ENCODE assay signal across 8 mouse cellular contexts in genomic region chr2:94158520-94158884, GRCm38 (mm10). TPM values are rescaled to one million over a fixed set of nuclear protein-coding genes. Genes with fewer than 3 reads are reported as not detected.
DNase-seq lines count a peak whose midpoint lies in the region; ATAC-seq and TF ChIP-seq lines count a peak whose summit lies in the region.

No protein-coding gene starts in this region.

- peak overlapping the region; percentile 53 for H3K9ac ChIP-seq in heart, embryonic 14.5 days (ENCODE audit: low read length)
- peak overlapping the region; percentile 49; the same call in 1 of the 2 replicates for H3K9ac ChIP-seq in ES-E14 (ENCODE audit: insufficient read depth, low read depth, low read length, poor library complexity, severe bottlenecking)
- 0 out of 2 replicates have a peak overlapping the region, but pooled peaks have one; percentile 9 for H3K9ac ChIP-seq in forebrain, embryonic 14.5 days (ENCODE audit: low read length)
- H3K9ac ChIP-seq in liver, embryonic 15.5 days = no peak overlapping the region

- H3K36me3 ChIP-seq in heart, embryonic 14.5 days (ENCODE audit: control insufficient read depth, insufficient read depth, low read length) = no peaks in the 10 kb centered on the region
- no peaks in the 10 kb centered on the region; the same call in 1 of the 2 replicates for H3K36me3 ChIP-seq in ES-E14 (ENCODE audit: control insufficient read depth, insufficient read depth, low read length, poor library complexity, severe bottlenecking)
- H3K36me3 ChIP-seq in forebrain, embryonic 14.5 days (ENCODE audit: control insufficient read depth, insufficient read depth, low read length) = no peaks in the 10 kb centered on the region
- no peaks in the 10 kb centered on the region for H3K36me3 ChIP-seq in liver, embryonic 15.5 days (replicated peaks)

- peak overlapping the region; percentile 38 to 55; a peak in 3 of 4 replicates for H3K4me3 ChIP-seq in heart, embryonic 14.5 days (ENCODE audit: control insufficient read depth in 1 of 2, insufficient read depth in 1 of 2, low read depth in 1 of 2, low read length in 2 of 2)
- H3K4me3 ChIP-seq in ES-E14 (ENCODE audit: insufficient read depth in 1 of 2, low read depth in 1 of 2, low read length in 2 of 2, poor library complexity in 1 of 2, severe bottlenecking in 1 of 2) = peak overlapping the region; percentile 58 to 98
- peak overlapping the region; percentile 35 for H3K4me3 ChIP-seq in forebrain, embryonic 14.5 days (ENCODE audit: low read depth, low read length)
- H3K4me3 ChIP-seq in liver, embryonic 15.5 days (replicated peaks) = peak overlapping the region; percentile 73

- no peak for DNase-seq in heart, adult 11 months
- DNase-seq in ES-E14 (ENCODE audit: low read depth, low spot score) = no peak
- no peak for DNase-seq in forebrain, embryonic 14.5 days (ENCODE audit: low spot score)
- no peak for DNase-seq in ovary, postnatal 36 days (ENCODE audit: low spot score)
- no peak for DNase-seq in adrenal gland, postnatal 14 days
- DNase-seq in layer of hippocampus, adult 11-12 months (ENCODE audit: low spot score) = no peak

- in situ Hi-C loops in ES-E14 (cut with MboI; ENCODE audit: low sequenced_read_pairs in 2 of 2, unreplicated experiment in 2 of 2) = no loop called here

- peak overlapping the region; percentile 66 for H3K4me2 ChIP-seq in heart, embryonic 14.5 days (ENCODE audit: low read length)
- H3K4me2 ChIP-seq in forebrain, embryonic 14.5 days (ENCODE audit: low read length) = peak overlapping the region; percentile 51
- H3K4me2 ChIP-seq in liver, embryonic 15.5 days = peak overlapping the region; percentile 89

- peak overlapping the region in 1 of 2 experiments; percentile 80; a peak in 2 of 4 replicates for H3K27ac ChIP-seq in heart, embryonic 14.5 days (replicated peaks in 1 of 2; ENCODE audit: control insufficient read depth in 1 of 2, insufficient read depth in 1 of 2, low read depth in 2 of 2, low read length in 2 of 2)
- H3K27ac ChIP-seq in ES-E14 (ENCODE audit: insufficient read depth, low read depth, low read length, poor library complexity, severe bottlenecking) = no peak overlapping the region
- no peak overlapping the region for H3K27ac ChIP-seq in forebrain, embryonic 14.5 days (ENCODE audit: low read depth, low read length)
- H3K27ac ChIP-seq in liver, embryonic 15.5 days (replicated peaks) = peak overlapping the region; percentile 61

- no peaks in the 10 kb centered on the region for H3K27me3 ChIP-seq in heart, embryonic 14.5 days (ENCODE audit: control insufficient read depth, insufficient read depth, low read length)
- no peaks in the 10 kb centered on the region for H3K27me3 ChIP-seq in forebrain, embryonic 14.5 days (replicated peaks; ENCODE audit: control insufficient read depth, insufficient read depth, low read length)
- H3K27me3 ChIP-seq in liver, embryonic 15.5 days = peaks cover 7% of the 10 kb centered on the region; the same call in 1 of the 2 replicates

- ATAC-seq in heart, embryonic 14.5 days (ENCODE audit: insufficient number of reproducible peaks, insufficient read depth, low FRiP score, low read depth) = no peak
- 0 out of 2 replicates have a peak, but pooled peaks have one; percentile 0 for ATAC-seq in forebrain, embryonic 14.5 days
- ATAC-seq in liver, embryonic 15.5 days (ENCODE audit: insufficient read depth) = no peak

- peaks cover 7 to 21% of the 10 kb centered on the region in 2 experiments for H3K4me1 ChIP-seq in heart, embryonic 14.5 days (ENCODE audit: control insufficient read depth in 2 of 2, insufficient read depth in 2 of 2, low read length in 2 of 2)
- H3K4me1 ChIP-seq in ES-E14 (ENCODE audit: control insufficient read depth in 2 of 2, insufficient read depth in 2 of 2, low read length in 2 of 2, poor library complexity in 1 of 2) = peaks cover 7 to 10% of the 10 kb centered on the region in 2 experiments; a peak in 3 of 4 replicates
- peaks cover 14% of the 10 kb centered on the region for H3K4me1 ChIP-seq in forebrain, embryonic 14.5 days (ENCODE audit: control insufficient read depth, insufficient read depth, low read length)
- H3K4me1 ChIP-seq in liver, embryonic 15.5 days (replicated peaks) = peaks cover 30% of the 10 kb centered on the region

- 16% methylated on average over 4 of the region's 4 CpGs for WGBS in heart, embryonic 14.5 days
- 21% methylated on average over 4 of the region's 4 CpGs for WGBS in forebrain, embryonic 14.5 days
- 16% methylated on average over 4 of the region's 4 CpGs for WGBS in liver, embryonic 15.5 days (ENCODE audit: insufficient replicate concordance)

- H3K9me3 ChIP-seq in heart, embryonic 14.5 days (ENCODE audit: control insufficient read depth, low read length) = no peaks in the 10 kb centered on the region
- H3K9me3 ChIP-seq in ES-E14 (ENCODE audit: control insufficient read depth, insufficient read depth, low read depth, low read length) = no peaks in the 10 kb centered on the region
- H3K9me3 ChIP-seq in forebrain, embryonic 14.5 days (replicated peaks; ENCODE audit: control insufficient read depth, low read length) = no peaks in the 10 kb centered on the region
- no peaks in the 10 kb centered on the region for H3K9me3 ChIP-seq in liver, embryonic 15.5 days (replicated peaks)

TF ChIP-seq in ES-E14, 5 proteins besides CTCF, POLR2A, EP300 and RAD21:
- TF ChIP-seq MAFK (IDR thresholded peaks at IDR 0.05; ENCODE audit: insufficient read depth, low read depth, low read length) (no peak), CHD2 (IDR thresholded peaks at IDR 0.05; ENCODE audit: low read depth, low read length) (no peak), ZNF384 (IDR thresholded peaks at IDR 0.05; ENCODE audit: low read depth, low read length) (no peak), ZC3H11A (IDR thresholded peaks at IDR 0.05; ENCODE audit: borderline replicate concordance, low read depth, low read length) (no peak)

RNA-seq across cellular contexts. Expression of gene Hsd17b12, which starts 0.7 kb away (rescaled TPM):
- polyA plus RNA-seq in heart, embryonic 14.5 days (2014; fragmentation: Nextera tagmentation; extraction: Ambion mirVana) = 57.5 and 61.5 TPM in 2 replicates
- total RNA-seq in ES-E14 (2012; rRNA removed) = 149 and 170 TPM in 2 replicates
- polyA plus RNA-seq in forebrain, embryonic 14.5 days (2014; fragmentation: Nextera tagmentation; extraction: Ambion mirVana) = 129 and 143 TPM in 2 replicates
- polyA plus RNA-seq in liver, embryonic 15.5 days (2015; fragmentation: Nextera tagmentation; extraction: Ambion mirVana) = 68.3 and 69.2 TPM in 2 replicates
- total RNA-seq in adrenal gland, postnatal 14 days (2021) = 169 and 178 TPM in 2 replicates
